Comparison of ENCODE assay signal across 20 mouse cellular contexts in the genomic region with DNA sequence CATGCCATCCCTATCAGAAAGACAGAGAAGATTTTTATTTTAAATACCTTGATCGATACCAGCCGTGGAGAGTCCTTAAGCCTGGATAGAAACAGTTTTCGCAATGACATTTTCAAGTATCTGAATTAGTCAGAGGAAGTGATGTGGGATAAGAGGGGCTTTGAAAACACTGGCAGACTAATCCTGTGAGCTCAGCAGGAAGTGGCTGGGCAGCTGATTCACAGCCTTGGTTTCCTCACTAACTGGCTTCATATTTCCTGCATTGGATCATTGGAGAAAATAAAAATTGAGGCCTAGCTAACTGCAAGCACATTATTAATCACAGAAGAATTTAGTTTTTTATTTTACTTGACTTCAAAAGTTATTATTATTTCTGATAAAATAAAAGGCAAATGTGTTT.
A peak's percentile ranks its signal among the peaks of the same experiment; 100 is the strongest.
DNase-seq lines count a peak whose midpoint lies in the region; ATAC-seq and TF ChIP-seq lines count a peak whose summit lies in the region.
"Had no signal": no experiment of that assay in that cellular context is flagged by ENCODE, and none has a peak within 500 bp of the region (broad histone marks: within the 10 kb centered on the region; RNA-seq: fewer than 3 reads in every experiment).

No protein-coding gene starts in this region.

- no peak overlapping the region for H3ac ChIP-seq in C2C12 (ENCODE audit: control insufficient read depth, insufficient read length, low read depth)

- intact Hi-C loops in heart, postnatal 36 days (cut with DNase I): no loop called here

- H3K79me3 ChIP-seq in C2C12 (ENCODE audit: low read depth): peaks cover 42% of the 10 kb centered on the region

- DNase-seq in heart, adult 18-20 months: peak; percentile 5 to 27
- no peak for DNase-seq in heart, postnatal 36 days
- peak; percentile 5 for DNase-seq in heart, postnatal 4 days
- no peak for DNase-seq in yolk sac, embryonic 10.5 days (ENCODE audit: low spot score)
- no peak for DNase-seq in layer of hippocampus, postnatal 25 days (ENCODE audit: extremely low spot score in 1 of 2, low spot score in 1 of 2)
- DNase-seq: cerebellum, adult 9-10 months; gastrocnemius, adult 2 months; kidney, postnatal 10 days; retina, postnatal 1 day; spleen, adult 18-20 months; thymus, postnatal 36 days had no signal

- peak; percentile 98 for ATAC-seq in common myeloid progenitor, adult 5-6 weeks (replicated peaks; ENCODE audit: low read depth, poor library complexity, severe bottlenecking)
- no peak for ATAC-seq in megakaryocyte-erythroid progenitor cell, adult 5-6 weeks (replicated peaks; ENCODE audit: low FRiP score, low TSS enrichment, poor library complexity, severe bottlenecking)
- ATAC-seq: CD4-positive, CD25-positive, alpha-beta regulatory T cell, adult 4 months; forebrain, embryonic 13.5 days; intestine, embryonic 16.5 days; lung, postnatal 0 days had no signal

- H3K79me2 ChIP-seq in C2C12 (ENCODE audit: control insufficient read depth, insufficient read depth): peaks cover 45% of the 10 kb centered on the region

- H3K27me3 ChIP-seq in C2C12 (ENCODE audit: control insufficient read depth, insufficient read depth, insufficient read length): no peaks in the 10 kb centered on the region
- H3K27me3 ChIP-seq: embryonic facial prominence, embryonic 13.5 days; forebrain, embryonic 13.5 days; hindbrain, embryonic 13.5 days had no signal

- no peak for TF ChIP-seq CTCF in C2C12 (IDR thresholded peaks at IDR 0.05; ENCODE audit: control insufficient read depth, insufficient read depth, insufficient read length)

- peaks cover 1% of the 10 kb centered on the region for H3K36me3 ChIP-seq in C2C12 (ENCODE audit: control insufficient read depth, insufficient read depth)
- H3K36me3 ChIP-seq: embryonic facial prominence, embryonic 13.5 days; hindbrain, embryonic 13.5 days had no signal

- H3K4me3 ChIP-seq in C2C12 (ENCODE audit: insufficient read depth, poor library complexity, severe bottlenecking): peak overlapping the region; percentile 35
- H3K4me3 ChIP-seq: embryonic facial prominence, embryonic 13.5 days; forebrain, embryonic 13.5 days; gastrocnemius, adult 2 months; hindbrain, embryonic 13.5 days had no signal

TF ChIP-seq in C2C12, 6 proteins besides CTCF, POLR2A, EP300 and RAD21:
- TF ChIP-seq USF1 (IDR thresholded peaks at IDR 0.05; ENCODE audit: low read depth) (no peak), MYOD1 (IDR thresholded peaks at IDR 0.05; ENCODE audit: control insufficient read depth, insufficient read length, low read depth) (peak; percentile 37), MYOG (IDR thresholded peaks at IDR 0.05; ENCODE audit: control insufficient read depth, extremely low read depth, insufficient read length) (no peak), CEBPB (IDR thresholded peaks at IDR 0.05; ENCODE audit: low read depth) (peak; percentile 60), MAX (IDR thresholded peaks at IDR 0.05) (no peak), FOSL1 (IDR thresholded peaks at IDR 0.05; ENCODE audit: insufficient read depth, low read length, poor library complexity, severe bottlenecking) (peak; percentile 40)

Comparison
In these comparisons a context has a peak if more than half of its experiments do, and no peak if none do; other contexts are left out.
1. DNase-seq: peak in heart, adult 18-20 months (2 of 2) and heart, postnatal 4 days (single experiment); none in heart, postnatal 36 days (0 of 2), yolk sac, embryonic 10.5 days (single experiment) and layer of hippocampus, postnatal 25 days (0 of 2).